In the genomic region with DNA sequence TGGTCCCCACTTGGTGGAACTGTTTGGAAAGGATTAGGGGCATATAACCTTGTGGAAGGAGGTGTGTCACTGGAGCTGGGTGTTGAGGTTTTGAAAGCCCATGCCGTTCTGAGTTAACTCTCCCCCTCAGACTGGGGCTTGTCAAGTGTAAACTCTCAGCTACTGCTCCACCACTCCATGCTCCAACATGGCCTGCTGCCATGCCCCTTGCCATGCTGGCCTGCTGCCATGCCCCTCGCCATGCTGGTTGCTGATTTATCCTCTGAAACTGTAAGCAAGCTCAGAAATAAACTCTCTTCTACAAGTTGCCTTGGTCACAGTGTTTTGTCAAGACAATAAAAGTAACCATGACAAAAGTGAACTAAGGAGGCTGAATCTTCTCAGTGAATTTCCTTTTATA, we compare ENCODE assay signal across 29 mouse cellular contexts. TPM values are rescaled to one million over a fixed set of nuclear protein-coding genes. Genes with fewer than 3 reads are reported as not detected.
DNase-seq lines count a peak whose midpoint lies in the region; ATAC-seq and TF ChIP-seq lines count a peak whose summit lies in the region.
"Had no signal": no experiment of that assay in that cellular context is flagged by ENCODE, and none has a peak within 500 bp of the region (broad histone marks: within the 10 kb centered on the region; RNA-seq: fewer than 3 reads in every experiment).

No protein-coding gene starts in this region.

- 0 out of 2 replicates have a peak, but pooled peaks have one; percentile 29 for ATAC-seq in embryonic facial prominence, embryonic 13.5 days (ENCODE audit: insufficient number of reproducible peaks, insufficient read depth, low FRiP score, low TSS enrichment, low read depth)
- no peak for ATAC-seq in hindbrain, postnatal 0 days
- ATAC-seq: CD4-positive, CD25-positive, alpha-beta regulatory T cell, adult 4 months; forebrain, embryonic 13.5 days; forebrain, embryonic 16.5 days; inflammation-experienced regulatory T-cells, adult 6 months; intestine, embryonic 16.5 days had no signal

- no peak overlapping the region for H3K4me2 ChIP-seq in embryonic facial prominence, embryonic 13.5 days
- no peak overlapping the region for H3K4me2 ChIP-seq in hindbrain, postnatal 0 days (ENCODE audit: low read depth, low read length)
- H3K4me2 ChIP-seq: forebrain, embryonic 13.5 days; heart, embryonic 12.5 days; heart, embryonic 15.5 days; hindbrain, embryonic 12.5 days; hindbrain, embryonic 15.5 days had no signal

- H3K27ac ChIP-seq in embryonic facial prominence, embryonic 13.5 days, result no peak overlapping the region
- H3K27ac ChIP-seq in embryonic facial prominence, embryonic 10.5 days (replicated peaks), result no peak overlapping the region
- H3K27ac ChIP-seq in hindbrain, postnatal 0 days, result no peak overlapping the region
- no peak overlapping the region for H3K27ac ChIP-seq in hindbrain, embryonic 10.5 days
- H3K27ac ChIP-seq: forebrain, embryonic 10.5 days; forebrain, embryonic 13.5 days; heart, embryonic 15.5 days; hindbrain, embryonic 12.5 days; hindbrain, embryonic 15.5 days had no signal

- DNase-seq in embryonic facial prominence, embryonic 10.5 days (ENCODE audit: low spot score), result no peak
- peak; percentile 14 for DNase-seq in hindbrain, postnatal 0 days (ENCODE audit: low spot score)
- no peak for DNase-seq in hindbrain, embryonic 10.5 days (ENCODE audit: low spot score)
- DNase-seq in adipocyte (ENCODE audit: low spot score), result peak; percentile 78
- peak; percentile 27 for DNase-seq in brain, embryonic 14.5 days (ENCODE audit: low read depth)
- DNase-seq: adrenal gland, adult 8-10 months; adrenal gland, postnatal 25 days; cerebellum, adult 8-10 months; cerebellum, postnatal 25 days; gastrocnemius, postnatal 10 days; gastrocnemius, postnatal 36 days; heart, postnatal 10 days; heart, postnatal 36 days; kidney, adult 18-20 months had no signal

- WGBS in embryonic facial prominence, embryonic 13.5 days, result 83% methylated on average over 2 of the region's 2 CpGs
- 91% methylated on average over 2 of the region's 2 CpGs for WGBS in embryonic facial prominence, embryonic 10.5 days
- WGBS in hindbrain, postnatal 0 days, result 44% methylated on average over 2 of the region's 2 CpGs
- 86% methylated on average over 2 of the region's 2 CpGs for whole genome bisulfite sequencing in hindbrain, embryonic 10.5 days

- H3K27me3 ChIP-seq in embryonic facial prominence, embryonic 13.5 days, result no peaks in the 10 kb centered on the region
- no peaks in the 10 kb centered on the region for H3K27me3 ChIP-seq in embryonic facial prominence, embryonic 10.5 days (replicated peaks; ENCODE audit: low read depth, poor library complexity, severe bottlenecking)
- H3K27me3 ChIP-seq in hindbrain, postnatal 0 days (ENCODE audit: insufficient read depth, low read length), result no peaks in the 10 kb centered on the region
- peaks cover 18% of the 10 kb centered on the region for H3K27me3 ChIP-seq in hindbrain, embryonic 10.5 days (ENCODE audit: insufficient read depth, poor library complexity, severe bottlenecking)
- H3K27me3 ChIP-seq: forebrain, embryonic 13.5 days; heart, embryonic 12.5 days; heart, embryonic 15.5 days; hindbrain, embryonic 12.5 days; hindbrain, embryonic 15.5 days had no signal

- TF ChIP-seq POLR2A in brain, embryonic 14.5 days (IDR thresholded peaks at IDR 0.05; ENCODE audit: borderline replicate concordance, extremely low read depth, insufficient read depth, insufficient read length, poor library complexity, severe bottlenecking), result no peak

- TF ChIP-seq CTCF in hindbrain, postnatal 0 days (IDR thresholded peaks at IDR 0.05; ENCODE audit: low read depth), result no peak
- TF ChIP-seq CTCF in brain, embryonic 14.5 days (IDR thresholded peaks at IDR 0.05; ENCODE audit: borderline replicate concordance, extremely low read depth, insufficient read depth, insufficient read length), result no peak

- no peak overlapping the region for H3K4me3 ChIP-seq in embryonic facial prominence, embryonic 13.5 days
- no peak overlapping the region for H3K4me3 ChIP-seq in embryonic facial prominence, embryonic 10.5 days
- no peak overlapping the region for H3K4me3 ChIP-seq in hindbrain, postnatal 0 days (ENCODE audit: low read length)
- no peak overlapping the region for H3K4me3 ChIP-seq in hindbrain, embryonic 10.5 days
- H3K4me3 ChIP-seq: forebrain, embryonic 10.5 days; forebrain, embryonic 13.5 days; heart, embryonic 12.5 days; heart, embryonic 15.5 days; hindbrain, embryonic 12.5 days; hindbrain, embryonic 15.5 days had no signal

- H3K9ac ChIP-seq in embryonic facial prominence, embryonic 13.5 days, result no peak overlapping the region
- H3K9ac ChIP-seq in hindbrain, postnatal 0 days (replicated peaks; ENCODE audit: low read length), result no peak overlapping the region
- H3K9ac ChIP-seq: forebrain, embryonic 13.5 days; heart, embryonic 12.5 days; heart, embryonic 15.5 days; hindbrain, embryonic 12.5 days; hindbrain, embryonic 15.5 days had no signal

- no peaks in the 10 kb centered on the region for H3K4me1 ChIP-seq in embryonic facial prominence, embryonic 13.5 days
- H3K4me1 ChIP-seq in embryonic facial prominence, embryonic 10.5 days, result peaks cover 12% of the 10 kb centered on the region
- no peaks in the 10 kb centered on the region for H3K4me1 ChIP-seq in hindbrain, postnatal 0 days (ENCODE audit: insufficient read depth, low read length)
- H3K4me1 ChIP-seq in hindbrain, embryonic 10.5 days (replicated peaks), result no peaks in the 10 kb centered on the region; the same call in 1 of the 2 replicates
- H3K4me1 ChIP-seq: heart, embryonic 12.5 days had no signal

- no peaks in the 10 kb centered on the region for H3K36me3 ChIP-seq in embryonic facial prominence, embryonic 13.5 days
- H3K36me3 ChIP-seq in embryonic facial prominence, embryonic 10.5 days (replicated peaks), result no peaks in the 10 kb centered on the region
- no peaks in the 10 kb centered on the region for H3K36me3 ChIP-seq in hindbrain, postnatal 0 days (ENCODE audit: insufficient read depth, low read length)
- H3K36me3 ChIP-seq in hindbrain, embryonic 10.5 days, result no peaks in the 10 kb centered on the region
- H3K36me3 ChIP-seq: forebrain, embryonic 10.5 days; heart, embryonic 12.5 days; heart, embryonic 15.5 days; hindbrain, embryonic 12.5 days; hindbrain, embryonic 15.5 days had no signal

- H3K9me3 ChIP-seq in embryonic facial prominence, embryonic 13.5 days, result no peaks in the 10 kb centered on the region
- no peaks in the 10 kb centered on the region for H3K9me3 ChIP-seq in embryonic facial prominence, embryonic 10.5 days
- H3K9me3 ChIP-seq in hindbrain, postnatal 0 days (ENCODE audit: low read length), result no peaks in the 10 kb centered on the region
- no peaks in the 10 kb centered on the region for H3K9me3 ChIP-seq in hindbrain, embryonic 10.5 days
- H3K9me3 ChIP-seq: forebrain, embryonic 10.5 days; forebrain, embryonic 13.5 days; heart, embryonic 12.5 days; heart, embryonic 15.5 days; hindbrain, embryonic 12.5 days; hindbrain, embryonic 15.5 days had no signal

RNA-seq across cellular contexts. Expression of a gene that starts 13.3 kb away (rescaled TPM):
- polyA plus RNA-seq in embryonic facial prominence, embryonic 13.5 days (2015; fragmentation: Nextera tagmentation; extraction: Ambion mirVana), result 0.12 TPM in 1 of 2 replicates, not detected in the other
- 0.17 TPM in 1 of 2 replicates, not detected in the other for polyA plus RNA-seq in embryonic facial prominence, embryonic 10.5 days (2016; fragmentation: Nextera tagmentation; extraction: Ambion mirVana)
- total RNA-seq in hindbrain, postnatal 0 days (2014; rRNA removed), result 0.11 TPM in 1 of 2 replicates, not detected in the other
- 0.15 TPM in 1 of 2 replicates, not detected in the other for polyA plus RNA-seq in hindbrain, postnatal 0 days (2015; fragmentation: Nextera tagmentation; extraction: Ambion mirVana)
- polyA plus RNA-seq in hindbrain, embryonic 10.5 days (2016; fragmentation: Nextera tagmentation; extraction: Ambion mirVana), result 0.14 TPM in 1 of 2 replicates, not detected in the other
- polyA plus RNA-seq in brain, embryonic 14.5 days (2012; rRNA removed), result 0.04 and 0.11 TPM in 2 replicates
- total RNA-seq: common myeloid progenitor, adult 5-6 weeks; gastrocnemius, adult 18-20 months; MEL had no signal
- polyA plus RNA-seq: C2C12; CD4-positive, CD25-positive, alpha-beta regulatory T cell, adult 4 months; forebrain, embryonic 13.5 days; forebrain, embryonic 16.5 days had no signal

RNA-seq across cellular contexts. Expression of a gene that starts 16.0 kb away (rescaled TPM):
- 57.2 and 60.4 TPM in 2 replicates for polyA plus RNA-seq in embryonic facial prominence, embryonic 13.5 days (2015; fragmentation: Nextera tagmentation; extraction: Ambion mirVana)
- 52.3 and 52.7 TPM in 2 replicates for polyA plus RNA-seq in embryonic facial prominence, embryonic 10.5 days (2016; fragmentation: Nextera tagmentation; extraction: Ambion mirVana)
- 79.3 and 88.1 TPM in 2 replicates for total RNA-seq in hindbrain, postnatal 0 days (2014; rRNA removed)
- 74.2 and 74.7 TPM in 2 replicates for polyA plus RNA-seq in hindbrain, postnatal 0 days (2015; fragmentation: Nextera tagmentation; extraction: Ambion mirVana)
- polyA plus RNA-seq in hindbrain, embryonic 10.5 days (2016; fragmentation: Nextera tagmentation; extraction: Ambion mirVana), result 47.5 and 52.3 TPM in 2 replicates
- 51.5 and 53.7 TPM in 2 replicates for polyA plus RNA-seq in brain, embryonic 14.5 days (2012; rRNA removed)

Comparison
In these comparisons a context has a peak if more than half of its experiments do, and no peak if none do; other contexts are left out.
1. DNase-seq: peak in hindbrain, postnatal 0 days (single experiment), adipocyte (single experiment) and brain, embryonic 14.5 days (single experiment); none in embryonic facial prominence, embryonic 10.5 days (single experiment) and hindbrain, embryonic 10.5 days (single experiment).